Mouse (Mus musculus) testis, adult 2 months (tissue): ENCODE measurements around the gene Med21.

Source experiments
- CTCF ChIP-seq: fragments of 200-500 bp; IDR thresholded peaks from 2 replicates; pipeline ENCODE4 v1.5.1; 2012; ENCODE audit warnings: low read depth, mild to moderate bottlenecking, inconsistent platforms, low read length, moderate library complexity; ENCODE audit not compliant: control insufficient read depth, insufficient read depth, insufficient replicate concordance
- POLR2A ChIP-seq: fragments of 200-500 bp; IDR thresholded peaks from 2 replicates; pipeline ENCODE4 v1.6.1; 2012; ENCODE audit warnings: low read depth, mild to moderate bottlenecking, inconsistent platforms, low read length, moderate library complexity; ENCODE audit not compliant: control insufficient read depth

DNA sequence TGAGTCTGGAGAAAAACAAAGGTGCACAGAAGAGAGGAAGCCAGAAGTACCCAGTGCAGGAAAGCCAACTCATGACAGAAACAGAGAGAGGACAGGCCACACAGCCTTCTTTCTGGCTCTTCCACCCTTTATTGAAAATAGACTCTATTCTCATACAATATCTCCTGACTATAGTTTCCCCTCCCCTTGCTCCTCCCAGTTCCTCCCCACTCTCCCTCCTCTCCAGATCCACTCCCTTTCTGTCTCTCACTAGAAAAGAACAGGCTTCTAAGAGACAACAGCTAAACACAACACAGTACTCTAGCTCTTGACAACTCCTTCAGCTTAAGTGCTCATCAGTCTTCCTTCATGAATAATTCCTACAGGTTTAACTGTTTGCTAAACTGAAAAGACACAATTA, 26.3 kb downstream of the Med21 start:
- TF ChIP-seq CTCF (no peak), POLR2A (no peak)
